Mouse (Mus musculus): ENCODE results near the gene Sema3f.

- TF ChIP-seq CTCF (IDR thresholded peaks at IDR 0.05; ENCODE audit: control insufficient read depth, insufficient read depth, insufficient replicate concordance, low read depth, low read length) (no peak), POLR2A (IDR thresholded peaks at IDR 0.05; ENCODE audit: control insufficient read depth, low read depth, low read length) (no peak)
Measured at GRCm38 (mm10) chr9:107693433-107693987, 16.8 kb downstream of the Sema3f start.
